ENCODE assay signal across 1 mouse cellular context in the genomic region with DNA sequence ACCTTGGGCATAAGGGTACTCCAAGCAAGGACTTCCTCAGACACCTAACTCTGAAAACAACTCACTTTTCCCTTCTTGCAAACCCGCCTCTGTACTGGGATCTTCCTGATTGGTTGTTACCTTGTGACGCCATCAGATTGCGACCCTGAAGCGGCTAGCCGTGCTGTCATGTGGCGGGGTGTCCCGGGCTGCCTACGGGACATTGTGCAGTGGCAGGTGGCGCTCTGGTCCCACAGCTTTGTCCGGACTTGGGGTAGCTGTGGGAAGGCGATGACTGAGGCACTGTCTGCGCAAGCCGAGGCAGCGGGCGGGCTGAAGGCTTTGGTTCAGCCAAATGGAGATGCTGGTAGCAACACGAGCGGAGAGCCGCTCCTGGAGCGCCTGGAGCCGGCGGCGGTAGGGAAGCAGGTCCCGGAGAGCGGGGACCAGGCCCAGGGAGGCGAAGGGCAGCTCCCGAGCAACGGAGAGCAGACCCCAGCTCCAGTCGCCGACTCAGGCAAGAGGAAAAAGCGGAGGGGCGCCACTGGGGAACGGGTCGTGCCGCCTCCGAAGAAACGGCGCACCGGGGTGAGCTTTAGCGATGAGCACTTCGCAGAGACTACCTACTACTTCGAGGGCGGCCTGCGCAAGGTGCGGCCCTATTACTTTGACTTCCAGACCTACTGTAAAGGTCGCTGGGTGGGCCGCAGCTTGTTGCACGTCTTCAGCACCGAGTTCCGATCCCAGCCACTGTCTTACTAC.
TF ChIP-seq lines count a peak whose summit lies in the region.

Gene Rpusd2 (plus strand): TSS at position 135 of the 741 bp plus-strand sequence.

TF ChIP-seq in MEL, 35 proteins besides CTCF, POLR2A, EP300 and RAD21 (continued from another document):
- TF ChIP-seq USF1 (IDR thresholded peaks at IDR 0.05; ENCODE audit: low read depth, low read length), result peak; percentile 90
- peak; percentile 100 for TF ChIP-seq MXI1 (IDR thresholded peaks at IDR 0.05; ENCODE audit: low read depth, low read length)
- TF ChIP-seq SIN3A (IDR thresholded peaks at IDR 0.05; ENCODE audit: low read length), result peak; percentile 100
- TF ChIP-seq ELF1 (IDR thresholded peaks at IDR 0.05; ENCODE audit: low read depth, low read length), result peak; percentile 67
- 0 out of 2 replicates have a peak, but pooled peaks have one; percentile 70 for TF ChIP-seq POLR2AphosphoS5 (IDR thresholded peaks at IDR 0.05; ENCODE audit: borderline replicate concordance, low read depth, low read length)
- no peak for TF ChIP-seq ZNF384 (IDR thresholded peaks at IDR 0.05; ENCODE audit: low read depth, low read length)
- TF ChIP-seq NRF1 (IDR thresholded peaks at IDR 0.05; ENCODE audit: insufficient read depth, low read depth, low read length, poor library complexity, severe bottlenecking), result 0 out of 2 replicates have a peak, but pooled peaks have one; percentile 28
- peak; percentile 16; the same call in 1 of the 2 replicates for TF ChIP-seq SMC3 (IDR thresholded peaks at IDR 0.05; ENCODE audit: low read depth, low read length)
